Mouse (Mus musculus) urinary bladder, postnatal 14 days (tissue): ENCODE measurements around the gene Kcnk4.
A peak's percentile ranks its signal among the peaks of the same experiment; 100 is the strongest.

Experiments
- DNase-seq: peaks from one replicate; pipeline ENCODE4 v3.0.0; 2021; ENCODE audit warnings: low spot score

Gene Kcnk4

GRCm38 (mm10) chr19:6934195-6934977, at the start of gene Kcnk4:
Gene Kcnk4, minus strand, starts transcription at chr19:6934515.
- no peak for DNase-seq

GRCm38 (mm10) chr19:6983621-6984020, 49.3 kb upstream of the Kcnk4 start:
- no peak for DNase-seq

- no peak for DNase-seq
Measured at GRCm38 (mm10) chr19:6981465-6981864, 47.1 kb upstream of the Kcnk4 start.

- peak; percentile 99 for DNase-seq
Measured at GRCm38 (mm10) chr19:6980381-6981093, 46.2 kb upstream of the Kcnk4 start, which contains the start of gene Fkbp2. Gene Fkbp2, minus strand, starts transcription at chr19:6980501.

- peak; percentile 100 for DNase-seq
Measured at GRCm38 (mm10) chr19:6979486-6980380, 45.4 kb upstream of the Kcnk4 start.

GRCm38 (mm10) chr19:6979001-6979479, 44.7 kb upstream of the Kcnk4 start:
- DNase-seq: peak; percentile 38

- DNase-seq: no peak
Measured at GRCm38 (mm10) chr19:6978639-6978974, 44.3 kb upstream of the Kcnk4 start.

- DNase-seq: no peak
Measured at GRCm38 (mm10) chr19:6977759-6978638, 43.7 kb upstream of the Kcnk4 start.

- DNase-seq: peak; percentile 72
Measured at GRCm38 (mm10) chr19:6975537-6976521, 41.5 kb upstream of the Kcnk4 start, which contains the start of gene Plcb3. Gene Plcb3, minus strand, starts transcription at chr19:6976470.

GRCm38 (mm10) chr19:6974211-6975205, 40.2 kb upstream of the Kcnk4 start, which contains the start of gene Ppp1r14b:
Gene Ppp1r14b, plus strand, starts transcription at chr19:6974968.
- peak; percentile 89 for DNase-seq

- DNase-seq: no peak
Measured at GRCm38 (mm10) chr19:6973581-6974190, 39.4 kb upstream of the Kcnk4 start.

- DNase-seq: no peak
Measured at GRCm38 (mm10) chr19:6972247-6972917, 38.1 kb upstream of the Kcnk4 start.

GRCm38 (mm10) chr19:6971644-6972043, 37.3 kb upstream of the Kcnk4 start:
- DNase-seq: no peak

- peak; percentile 45 for DNase-seq
Measured at GRCm38 (mm10) chr19:6970460-6971085, 36.3 kb upstream of the Kcnk4 start.

GRCm38 (mm10) chr19:6969665-6970381, 35.5 kb upstream of the Kcnk4 start:
- peak; percentile 82 for DNase-seq

- DNase-seq: no peak
Measured at GRCm38 (mm10) chr19:6969291-6969664, 35.0 kb upstream of the Kcnk4 start.
